Mouse (Mus musculus) kidney, postnatal 4 days (tissue): ENCODE measurements at regions not wholly inside any gene's neighbourhood (a gene's known extent, or its start where the extent isn't known, plus 50 kb on each side); places are given as distances from the start of the nearest gene placed in this dataset.

ENCODE experiments used
- DNase-seq, 2 experiments: peaks; one replicate each; pipeline ENCODE4 v3.0.0; 2021; ENCODE audit warnings: mixed read lengths in 2 of 2

DNA sequence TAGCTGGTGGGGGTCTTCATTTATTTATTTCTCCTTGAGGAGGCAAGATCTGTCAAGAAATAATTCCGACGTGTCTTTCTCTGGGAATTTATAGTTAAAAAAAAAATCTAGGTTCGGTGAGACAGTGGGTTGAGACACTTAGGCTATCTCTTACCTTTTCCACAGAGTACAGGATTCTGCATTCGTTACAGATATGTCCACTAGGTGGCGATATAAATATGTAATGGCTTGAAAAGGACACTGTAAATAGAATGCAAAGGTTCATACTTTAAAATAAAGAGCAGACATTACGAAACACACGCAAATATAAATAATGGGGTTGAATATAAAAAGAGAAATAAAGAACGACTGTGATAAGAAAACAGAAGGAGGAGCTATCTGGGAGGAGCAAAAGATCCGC, 517.5 kb downstream of the Cps1 start:
- DNase-seq = no peak

- peak in 1 of 2 experiments; percentile 6 for DNase-seq
Measured at GRCm38 (mm10) chr1:67640766-67641165, 517.9 kb downstream of the Cps1 start.

- DNase-seq = no peak
Measured at GRCm38 (mm10) chr1:67643627-67644026, 520.8 kb downstream of the Cps1 start.
